Mouse (Mus musculus) cerebellum, adult 9-11 months (tissue): ENCODE measurements around the gene Kpna1.
"Not testable (repeated sequence)": the region's sequence is repeated elsewhere in the genome, so short reads cannot be mapped to it uniquely, and the experiment has no call there.

ENCODE experiments used
- DNase-seq: peaks from one replicate; pipeline ENCODE4 v3.0.0; 2022

Gene Kpna1

DNA sequence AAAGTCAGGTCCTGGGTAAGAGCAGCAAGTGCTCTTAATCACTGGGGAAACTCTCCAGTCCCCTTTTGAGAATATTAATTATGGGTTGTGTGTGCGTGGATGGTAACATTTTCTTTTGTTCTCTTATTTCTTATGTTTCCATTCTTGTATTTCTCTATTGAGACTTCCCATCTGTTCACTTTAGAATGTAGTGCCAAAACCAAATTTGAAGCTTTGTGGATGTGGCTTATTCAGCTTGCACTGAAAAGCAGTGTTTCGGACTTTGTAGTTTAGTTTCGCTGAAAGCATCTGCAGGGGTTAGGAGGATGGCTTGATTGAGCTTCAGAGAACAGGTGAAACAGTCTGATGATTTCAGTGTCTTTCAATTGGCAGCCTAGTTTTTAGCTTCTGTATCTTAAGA, 14.8 kb downstream of the Kpna1 start:
- no peak for DNase-seq

DNA sequence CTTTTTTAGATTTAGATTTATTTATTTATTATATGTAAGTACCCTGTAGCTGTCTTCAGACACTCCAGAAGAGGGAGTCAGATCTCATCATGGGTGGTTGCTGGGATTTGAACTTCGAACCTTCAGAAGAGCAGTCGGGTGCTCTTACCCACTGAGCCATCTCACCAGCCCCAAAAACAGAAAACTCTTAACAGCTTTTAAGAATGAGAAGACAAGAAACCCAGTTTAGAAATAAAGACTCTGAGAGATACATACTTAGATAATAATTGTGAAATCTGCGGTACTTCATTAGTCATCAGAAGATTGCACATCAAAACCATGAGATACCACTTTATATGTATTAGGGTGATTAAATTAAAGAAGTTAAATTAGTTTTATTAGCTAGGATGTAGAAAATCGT, 20.3 kb downstream of the Kpna1 start:
- DNase-seq, result not testable (repeated sequence)

DNA sequence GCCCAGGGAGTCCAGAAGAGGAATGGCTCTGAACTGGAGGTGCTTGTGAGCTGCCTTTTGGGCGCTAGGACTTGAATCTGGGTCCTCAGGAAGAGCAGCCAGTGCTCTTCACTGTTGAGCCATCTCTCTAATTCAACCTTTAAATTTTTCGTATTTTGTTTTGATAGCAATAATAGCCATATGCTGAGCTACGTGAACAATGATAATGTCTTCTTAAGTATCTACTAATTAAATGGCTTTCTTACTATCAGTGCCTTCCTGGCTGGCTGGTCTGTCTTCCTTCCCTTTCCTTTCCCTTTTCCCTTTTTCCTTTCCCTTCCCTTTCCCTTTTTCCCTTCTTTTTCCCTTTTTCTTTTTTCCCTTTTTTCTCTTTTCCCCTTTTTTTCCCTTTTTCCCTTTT, 29.8 kb downstream of the Kpna1 start:
- DNase-seq, result no peak

DNA sequence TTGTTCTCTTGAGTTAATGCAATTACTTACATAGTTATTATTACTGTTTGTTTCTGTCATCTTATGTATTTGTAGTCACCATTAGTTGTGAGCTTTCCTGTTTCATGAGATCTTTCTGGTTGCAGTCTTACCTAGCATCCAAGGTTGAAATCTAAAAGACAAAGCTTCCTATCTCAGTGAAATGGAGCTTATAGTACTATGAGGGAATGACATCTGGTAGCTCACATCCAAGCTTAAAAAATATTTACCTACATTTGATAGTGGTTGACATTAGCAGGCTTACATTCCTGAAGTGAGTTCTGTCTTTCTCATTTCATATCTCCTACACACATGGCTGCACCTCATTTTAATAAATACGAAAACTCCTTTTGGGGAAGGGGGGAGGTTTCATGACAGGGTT, 37.8 kb downstream of the Kpna1 start:
- no peak for DNase-seq

DNA sequence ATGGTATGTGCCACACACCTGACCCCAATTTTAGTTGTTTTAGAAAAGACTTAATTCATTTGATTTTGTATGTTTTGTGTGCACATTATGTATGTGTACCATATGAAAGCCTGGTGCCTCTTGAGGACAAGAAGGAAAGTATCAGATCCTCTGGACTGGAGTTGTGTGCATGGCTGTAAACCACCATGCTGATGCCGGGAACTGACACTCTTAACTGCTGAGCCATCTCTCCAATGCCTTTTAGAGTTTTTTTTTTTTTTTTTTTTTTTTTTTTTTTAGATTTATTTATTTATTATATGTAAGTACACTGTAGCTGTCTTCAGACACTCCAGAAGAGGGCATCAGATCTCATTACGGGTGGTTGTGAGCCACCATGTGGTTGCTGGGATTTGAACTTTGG, 49.6 kb downstream of the Kpna1 start:
- not testable (repeated sequence) for DNase-seq

DNA sequence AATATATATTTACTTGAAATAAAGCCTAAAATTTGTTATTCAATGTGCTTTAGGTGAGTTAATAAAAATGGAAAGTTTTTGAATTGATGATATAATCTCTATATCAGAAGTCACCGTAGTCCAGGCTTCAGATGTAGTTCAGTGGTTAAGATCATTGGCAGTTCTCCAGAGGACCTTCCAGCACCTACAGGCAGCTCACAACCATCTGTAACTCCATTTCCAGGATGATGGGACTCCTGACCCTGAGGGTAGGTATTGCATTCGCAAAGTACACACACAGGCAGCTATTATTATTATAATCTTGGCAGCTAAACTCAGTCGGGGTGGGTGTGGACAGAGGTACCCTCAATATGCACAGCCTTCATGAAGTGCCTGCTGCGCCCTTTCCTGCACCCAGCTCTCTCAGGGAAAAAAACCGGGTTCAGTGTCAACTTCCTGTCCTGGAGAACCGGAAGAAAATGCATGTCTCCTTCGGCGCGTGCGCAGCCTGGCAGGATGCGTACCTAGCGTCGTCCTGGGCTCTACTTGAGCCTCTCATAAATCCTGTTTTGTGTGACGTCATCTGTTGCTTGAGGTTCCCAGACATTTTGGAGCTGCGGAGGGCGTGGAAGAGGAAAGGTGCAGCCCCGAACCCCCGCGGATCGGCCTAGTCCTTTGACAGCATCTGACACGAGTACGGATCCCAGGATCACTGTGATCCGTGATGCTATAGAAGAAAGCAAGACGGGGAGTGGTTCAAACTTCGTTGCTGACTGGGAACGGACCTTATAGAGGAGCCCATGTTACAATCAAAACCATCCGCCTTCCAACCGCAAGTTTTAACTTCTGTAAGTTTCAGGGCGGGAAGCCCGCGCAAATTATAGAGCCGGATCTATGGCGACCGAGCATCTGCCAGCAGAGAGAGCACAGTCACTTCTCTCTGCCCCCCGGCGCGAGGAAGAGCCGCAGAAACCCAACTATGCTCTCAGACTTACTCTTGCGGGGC, 62.4 kb downstream of the Kpna1 start, which contains the start of gene Wdr5b:
TSS of gene Wdr5b (plus strand) at position 551 of the 985 bp plus-strand sequence.
- DNase-seq, result peak; percentile 98

DNA sequence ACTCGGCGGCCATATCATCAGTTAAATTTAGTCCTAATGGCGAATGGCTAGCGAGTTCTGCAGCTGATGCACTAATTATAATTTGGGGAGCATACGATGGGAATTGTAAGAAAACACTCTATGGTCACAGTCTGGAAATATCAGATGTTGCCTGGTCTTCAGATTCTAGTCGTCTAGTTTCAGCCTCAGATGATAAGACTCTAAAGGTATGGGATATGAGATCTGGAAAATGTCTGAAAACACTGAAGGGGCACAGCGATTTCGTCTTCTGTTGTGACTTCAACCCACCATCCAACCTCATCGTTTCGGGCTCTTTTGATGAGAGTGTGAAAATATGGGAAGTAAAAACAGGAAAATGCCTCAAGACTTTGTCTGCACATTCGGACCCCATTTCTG, 63.1 kb downstream of the Kpna1 start:
- no peak for DNase-seq

DNA sequence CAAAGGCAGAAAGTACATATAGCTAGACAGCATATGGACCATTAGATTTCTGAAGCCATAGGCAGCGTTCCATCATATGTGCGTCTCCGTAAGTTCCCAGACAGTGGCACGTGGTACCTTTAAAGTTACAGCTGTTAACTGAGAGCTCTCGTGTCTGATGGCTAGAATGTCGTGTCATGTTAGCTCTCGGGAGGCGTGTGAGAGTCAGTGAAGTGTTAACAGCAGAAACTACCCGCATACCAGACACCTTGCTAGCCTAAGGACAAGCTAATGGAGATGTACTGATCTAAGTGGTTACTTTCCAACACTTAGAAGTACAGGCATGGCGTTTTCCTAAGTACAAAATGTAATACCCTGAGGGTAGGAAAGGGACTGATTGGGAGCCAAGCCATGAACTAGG, 64.5 kb downstream of the Kpna1 start:
- DNase-seq, result no peak

DNA sequence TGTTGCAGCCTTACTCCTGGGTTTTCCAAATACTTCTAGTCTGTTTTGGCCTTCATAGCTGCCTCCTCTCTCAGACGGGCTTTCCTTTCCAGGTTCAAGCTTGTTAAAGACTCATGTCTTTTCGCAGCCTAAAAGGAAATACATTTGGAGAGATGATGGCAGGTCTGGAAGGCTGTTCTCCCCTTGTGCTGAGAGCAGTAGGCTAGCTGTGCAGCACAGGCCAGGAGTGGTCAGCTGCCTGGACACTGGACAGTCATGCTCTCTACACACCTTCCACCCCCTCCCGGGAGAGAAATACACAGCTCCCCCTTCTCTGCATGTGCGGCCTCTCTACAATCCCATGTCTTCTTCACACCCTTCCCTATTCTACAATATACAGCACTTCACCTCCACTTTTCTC, 65.4 kb downstream of the Kpna1 start:
- DNase-seq, result no peak

DNA sequence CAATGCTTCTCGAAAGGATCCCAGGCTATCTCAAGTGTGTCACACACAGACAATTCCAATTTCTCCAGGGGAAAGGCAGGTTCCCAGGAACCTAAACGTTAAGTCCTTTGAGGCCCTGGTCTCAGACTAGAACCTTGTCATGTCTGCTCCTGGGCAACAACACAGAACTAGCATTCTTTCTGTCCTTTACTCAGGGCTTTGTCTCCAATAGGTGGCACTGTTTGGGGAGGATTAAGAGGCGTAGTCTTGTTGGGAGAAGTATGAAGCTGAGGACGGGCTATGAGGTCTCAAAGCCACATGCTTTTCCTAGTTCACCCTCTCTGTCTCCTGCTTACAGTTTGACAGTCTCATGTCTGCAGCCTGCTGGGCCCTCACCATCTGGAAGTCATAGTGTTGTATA, 69.0 kb downstream of the Kpna1 start:
- DNase-seq, result no peak

DNA sequence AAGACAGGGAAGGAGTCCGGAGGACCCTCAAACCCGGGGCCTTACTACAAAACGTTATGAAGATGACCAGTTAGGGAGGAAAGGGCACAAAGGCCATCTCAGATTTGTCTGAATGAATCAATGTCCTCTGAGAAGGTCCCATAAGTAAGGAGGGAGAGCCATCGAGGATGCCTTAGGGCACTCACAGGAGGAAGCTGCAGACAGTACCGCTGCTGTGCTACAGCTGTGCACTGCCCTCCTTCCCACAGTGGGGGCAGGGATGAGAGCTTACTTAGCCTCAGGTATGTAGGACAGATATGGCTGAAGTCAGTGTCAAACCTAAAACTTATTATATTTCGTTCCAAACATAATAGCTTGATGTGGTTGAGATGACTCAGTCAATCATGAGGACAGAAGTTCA, 72.9 kb downstream of the Kpna1 start:
- no peak for DNase-seq

DNA sequence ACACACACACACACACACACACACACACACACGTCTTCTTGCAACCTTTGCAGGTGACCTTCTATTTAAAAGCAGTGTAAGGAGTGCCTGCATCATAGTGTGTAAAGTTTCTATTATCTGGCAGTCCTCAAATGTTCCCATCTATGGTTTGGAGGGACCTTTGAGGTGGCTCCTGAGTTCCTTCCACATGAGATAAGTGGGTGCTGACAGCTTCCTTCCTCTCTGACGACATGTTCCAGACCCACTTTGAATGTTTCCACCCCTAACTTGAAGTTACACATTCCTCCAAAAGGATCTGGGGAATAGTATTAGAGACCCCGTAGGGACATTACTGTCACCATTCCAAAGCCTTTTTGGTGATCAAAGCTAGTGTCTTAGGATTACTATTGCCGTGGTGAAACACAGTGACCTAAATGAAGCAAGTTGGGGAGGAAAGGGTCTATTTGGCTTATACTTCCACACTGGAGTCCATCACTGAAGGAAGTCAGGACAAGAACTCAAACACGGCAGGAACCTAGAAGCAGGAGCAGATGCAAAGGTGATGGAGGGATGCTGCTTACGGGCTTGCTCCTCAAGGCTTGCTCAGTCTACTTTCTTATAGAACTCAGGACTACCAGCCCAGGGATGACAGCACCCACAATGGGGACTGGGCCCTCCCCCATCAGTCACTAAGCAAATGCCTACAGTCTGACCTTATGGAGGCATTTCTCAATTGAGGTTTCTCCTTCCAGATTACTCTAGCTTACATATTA, 75.2 kb downstream of the Kpna1 start:
- no peak for DNase-seq

DNA sequence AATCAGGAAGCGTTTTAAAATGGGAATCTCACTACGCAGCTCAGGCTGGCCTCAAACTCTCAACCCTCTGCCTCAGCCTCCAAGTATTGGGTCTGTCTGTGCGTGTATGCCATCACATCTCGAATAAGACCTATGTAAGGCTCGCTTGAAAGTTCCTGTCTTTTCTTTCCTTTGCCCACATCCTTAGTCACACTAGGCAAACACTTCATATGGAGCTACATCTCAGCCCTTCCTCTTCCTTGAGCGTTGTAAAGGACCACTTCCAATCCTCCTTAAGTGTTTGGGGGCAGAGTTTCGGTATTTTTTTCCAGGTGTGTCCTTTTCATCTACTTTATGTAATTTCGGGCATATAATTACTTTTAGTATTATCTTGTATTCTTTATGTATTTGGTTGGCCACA, 76.4 kb downstream of the Kpna1 start:
- DNase-seq, result no peak

DNA sequence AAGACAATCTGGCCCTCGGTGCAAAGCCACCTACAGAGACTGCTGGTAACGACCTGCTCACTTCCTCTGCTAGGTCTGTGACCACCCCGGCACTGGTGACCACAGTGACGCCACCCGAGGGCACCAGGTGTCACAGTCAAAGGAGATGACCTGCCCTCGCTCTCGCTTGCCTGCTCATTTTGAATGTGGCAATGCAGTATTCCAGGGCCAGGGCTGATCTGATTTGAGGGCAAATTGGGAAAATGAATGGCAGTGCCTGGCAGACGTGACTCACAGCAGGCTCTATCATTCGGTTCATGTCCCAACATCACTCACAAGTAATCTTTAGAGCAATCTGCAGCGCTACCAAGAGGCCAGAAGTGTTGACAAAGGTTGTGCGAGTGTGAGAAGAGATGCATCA, 77.9 kb downstream of the Kpna1 start:
- DNase-seq, result no peak

DNA sequence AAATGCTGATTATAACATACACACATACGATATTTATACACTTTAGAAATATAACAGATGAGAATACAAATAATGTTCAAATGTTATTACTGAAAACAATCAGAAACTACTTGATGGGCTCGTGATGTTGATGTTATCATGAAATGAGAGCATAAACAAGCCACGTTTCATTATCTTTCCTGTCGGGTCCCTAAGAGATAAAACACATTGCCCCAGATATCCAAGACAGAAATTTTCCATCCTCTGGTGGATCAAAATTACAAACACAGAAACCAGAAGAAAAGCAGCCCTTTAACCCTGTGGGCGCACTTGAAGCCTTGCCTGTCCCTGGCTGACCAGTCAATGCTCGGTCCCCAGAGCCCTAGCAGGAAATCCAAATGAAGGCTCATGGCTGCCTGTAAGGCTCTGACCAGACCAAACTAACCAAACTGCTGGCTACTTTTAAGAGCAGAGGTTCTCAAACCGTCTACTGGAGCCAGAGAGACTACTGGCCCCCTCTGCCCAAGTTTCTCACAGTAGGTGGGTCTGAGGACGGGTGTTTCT, 79.5 kb downstream of the Kpna1 start:
- DNase-seq, result no peak

DNA sequence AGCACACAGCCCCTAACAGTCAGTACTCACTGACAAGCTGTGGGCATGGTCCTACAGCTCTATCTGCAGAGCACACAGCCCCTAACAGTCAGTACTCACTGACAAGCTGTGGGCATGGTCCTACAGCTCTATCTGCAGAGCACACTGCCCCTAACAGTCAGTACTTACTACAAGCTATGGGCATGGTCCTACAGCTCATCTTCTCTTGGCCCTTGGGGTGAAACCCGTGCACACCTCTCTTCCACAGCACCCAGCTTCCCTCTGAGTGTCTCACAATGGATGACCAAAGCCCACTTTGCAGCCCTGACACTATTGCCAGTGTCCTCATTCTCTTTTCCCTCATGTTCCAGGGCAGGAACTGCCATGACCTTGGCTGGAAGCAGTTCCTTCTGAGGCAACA, 84.0 kb downstream of the Kpna1 start:
- DNase-seq, result not testable (repeated sequence)

DNA sequence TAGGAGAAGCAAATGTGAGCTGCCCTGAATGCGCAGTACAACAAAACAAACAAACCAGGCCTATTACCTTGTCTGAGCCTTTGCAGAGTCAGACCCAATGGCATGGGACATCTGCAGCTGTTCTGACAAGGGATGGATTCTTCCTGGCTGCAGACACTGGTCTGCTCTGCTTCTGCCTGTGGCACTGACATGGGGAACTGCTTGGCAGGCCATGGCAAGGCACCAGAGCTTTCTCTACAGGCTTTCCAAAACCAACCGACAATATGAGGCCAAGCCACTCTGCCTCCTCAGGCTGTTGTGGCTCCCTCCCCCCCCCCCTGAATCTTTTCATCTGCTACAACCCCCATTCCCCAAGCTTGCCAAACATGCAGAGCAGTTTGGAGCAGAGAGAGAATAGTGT, 84.8 kb downstream of the Kpna1 start:
- no peak for DNase-seq

DNA sequence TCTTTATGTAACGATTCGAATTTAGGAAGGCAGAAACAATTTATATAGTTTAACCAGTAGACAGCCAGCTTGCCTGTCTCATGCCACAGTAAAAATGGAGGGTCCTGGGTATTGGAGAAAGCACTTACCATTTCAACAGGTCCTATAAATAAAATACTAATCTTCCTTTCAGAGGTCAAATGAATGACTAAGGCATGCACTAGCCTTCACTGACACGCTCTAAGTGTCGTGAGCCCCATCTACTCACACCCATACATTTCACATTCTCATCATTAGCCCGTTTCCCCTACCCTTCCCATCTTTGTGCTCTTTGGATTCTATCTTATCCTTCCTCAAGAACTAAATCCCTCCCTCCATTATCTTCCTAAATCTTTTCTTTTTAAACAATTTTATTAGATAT, 86.4 kb downstream of the Kpna1 start:
- no peak for DNase-seq

DNA sequence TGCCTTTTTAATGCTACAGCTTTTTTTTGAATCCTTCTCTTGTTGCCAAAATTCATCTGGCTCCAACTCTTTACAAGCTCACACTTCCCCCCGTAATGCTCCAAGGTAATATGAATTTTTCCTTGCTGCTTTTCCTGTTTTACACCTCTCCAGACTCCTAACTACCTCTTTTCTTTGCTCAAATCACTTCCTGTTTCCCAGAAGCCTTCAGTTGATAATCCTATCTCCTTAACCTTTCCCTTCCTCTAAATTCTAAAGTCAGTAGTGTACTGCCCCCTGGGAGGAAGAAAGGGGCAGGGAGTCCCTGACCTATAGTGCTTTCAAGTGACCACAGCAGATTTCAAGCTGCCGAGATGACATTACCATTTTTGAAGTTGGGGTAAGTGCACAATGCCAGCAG, 89.1 kb downstream of the Kpna1 start:
- no peak for DNase-seq

DNA sequence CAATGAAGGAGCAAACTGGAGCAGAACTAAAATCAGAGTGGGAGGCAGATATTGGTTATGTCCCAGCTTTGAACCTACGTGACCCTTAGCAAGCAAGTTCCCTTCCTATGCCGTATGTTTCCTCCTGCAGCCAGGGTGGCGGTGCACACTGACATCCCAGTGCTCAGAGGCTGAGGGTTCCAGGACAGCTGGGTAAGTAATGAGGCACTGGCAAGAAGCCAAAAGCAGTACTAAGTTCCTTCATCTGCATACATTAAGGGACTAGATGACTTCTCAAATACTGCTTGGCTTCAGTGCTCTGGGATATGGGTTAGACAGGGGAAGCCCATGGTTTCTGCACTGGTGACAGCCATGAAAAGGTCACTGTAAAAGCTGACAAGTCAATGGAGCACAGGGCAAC, 89.8 kb downstream of the Kpna1 start:
- no peak for DNase-seq

DNA sequence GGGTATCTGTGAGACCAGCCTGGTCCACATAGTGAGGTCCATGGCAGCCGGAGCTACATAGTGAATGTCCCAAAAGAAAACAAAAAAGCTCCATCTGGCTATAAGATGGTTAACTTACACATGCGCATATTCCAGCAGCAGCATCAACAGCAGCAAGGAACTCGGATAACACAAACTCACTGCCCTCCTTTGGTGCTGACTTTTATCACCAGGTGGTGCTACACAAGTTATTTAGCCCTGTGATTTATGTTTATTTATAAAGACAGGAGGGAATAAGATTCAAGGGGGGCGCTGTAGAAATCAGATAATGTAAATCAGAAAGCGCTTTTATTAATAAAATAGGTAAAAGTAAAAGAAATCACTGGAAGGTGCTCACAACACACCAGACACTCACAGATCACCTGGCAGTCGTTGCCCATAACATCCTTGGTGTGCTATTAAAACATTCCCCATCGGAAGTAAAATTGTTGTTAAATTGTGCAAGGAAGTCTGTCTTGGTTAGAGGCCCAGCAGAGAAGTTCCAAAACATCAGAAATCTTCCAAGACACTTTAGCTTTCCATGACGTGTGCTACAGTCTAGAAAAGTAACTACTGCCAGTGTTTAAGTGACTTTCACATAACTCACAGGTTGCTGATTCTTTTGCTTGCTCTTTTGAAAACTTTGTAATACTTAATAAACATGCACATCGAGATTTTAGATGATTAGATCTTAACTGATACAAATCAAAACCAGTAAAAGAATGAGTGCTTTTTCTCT, 91.4 kb downstream of the Kpna1 start:
- DNase-seq, result no peak

DNA sequence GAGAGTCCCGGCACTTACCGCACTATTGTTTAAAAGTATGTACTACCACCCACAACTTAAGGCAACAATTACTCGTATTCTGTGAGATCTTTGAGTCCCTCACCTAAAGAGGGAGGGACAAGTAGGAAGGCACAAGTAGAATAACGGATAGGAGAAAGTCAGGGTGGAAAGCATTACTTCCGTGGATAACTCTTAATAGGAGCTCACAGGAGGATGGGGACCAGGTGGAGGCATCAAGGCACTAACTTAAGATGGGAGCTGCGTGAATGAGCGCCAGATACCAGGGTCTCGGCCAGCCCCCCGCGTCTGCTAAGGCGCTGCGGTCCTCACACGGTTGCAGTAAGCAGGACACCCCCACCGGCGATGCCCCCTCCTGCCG, 92.5 kb downstream of the Kpna1 start:
- DNase-seq, result no peak
